Mouse (Mus musculus) megakaryocyte-erythroid progenitor cell, adult 5-6 weeks (primary cell): Measurements from ENCODE around the gene Enpp3. TPM values are rescaled to one million over a fixed set of nuclear protein-coding genes. Genes with fewer than 3 reads are reported as not detected.
"Not testable (repeated sequence)": the region's sequence is repeated elsewhere in the genome, so short reads cannot be mapped to it uniquely, and the experiment has no call there.

ENCODE experiments used
- ATAC-seq: replicated peaks from 2 replicates; pipeline ENCODE4 v1.8.0; 2016; ENCODE audit warnings: mild to moderate bottlenecking, inconsistent platforms; ENCODE audit not compliant: severe bottlenecking, poor library complexity, low FRiP score, low TSS enrichment
- total RNA-seq, 2 experiments: library from RNA; stranded (forward) in 1 of 2; stranded (reverse) in 1 of 2; fragments of 200-1000, 215-1000 nt in 1 of 2; fragments of >200 nt in 1 of 2; fragmentation: Nextera tagmentation in 1 of 2; gene quantifications; 2 replicates each; pipeline ENCODE4 v1.2.3; 2014 to 2017

The Enpp3 gene
- total RNA-seq, 2 experiments from 2014 or later = 1.2 to 1.4 TPM

- peak; percentile 86 for ATAC-seq
These were observed 18.7 kb downstream of the Enpp3 start for GRCm38 (mm10) chr10:24823697-24824535.

- ATAC-seq = peak; percentile 54; the same call in 1 of the 2 replicates
These were observed 19.4 kb downstream of the Enpp3 start for GRCm38 (mm10) chr10:24823265-24823664.

GRCm38 (mm10) chr10:24822842-24823241 is 19.8 kb downstream of the Enpp3 start:
- no peak for ATAC-seq

GRCm38 (mm10) chr10:24821990-24822676 is 20.5 kb downstream of the Enpp3 start:
- ATAC-seq = peak; percentile 45; the same call in 1 of the 2 replicates

- no peak for ATAC-seq
These were observed 23.1 kb downstream of the Enpp3 start for GRCm38 (mm10) chr10:24819526-24819925.

- no peak for ATAC-seq
These were observed 32.0 kb downstream of the Enpp3 start for GRCm38 (mm10) chr10:24810639-24811038.

DNA sequence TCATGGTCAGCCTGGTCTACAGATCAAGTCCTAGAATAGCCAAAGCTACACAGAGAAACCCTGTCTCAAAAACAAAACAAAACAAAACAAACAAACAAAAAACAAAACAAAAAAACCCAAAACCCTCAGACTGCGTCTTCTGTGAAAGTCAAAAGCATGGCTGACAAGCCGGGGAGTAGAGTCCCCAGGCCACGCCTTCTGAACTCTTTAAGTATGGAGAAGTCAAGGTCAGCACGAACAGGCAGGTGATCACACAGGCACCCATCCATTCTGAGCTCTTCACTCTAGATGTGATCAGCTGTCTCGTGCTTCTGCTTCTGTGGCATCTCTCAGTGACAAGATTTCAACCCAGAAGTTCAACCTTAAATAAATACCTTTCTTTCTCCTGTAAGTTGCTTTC is 35.9 kb downstream of the Enpp3 start:
- no peak for ATAC-seq

DNA sequence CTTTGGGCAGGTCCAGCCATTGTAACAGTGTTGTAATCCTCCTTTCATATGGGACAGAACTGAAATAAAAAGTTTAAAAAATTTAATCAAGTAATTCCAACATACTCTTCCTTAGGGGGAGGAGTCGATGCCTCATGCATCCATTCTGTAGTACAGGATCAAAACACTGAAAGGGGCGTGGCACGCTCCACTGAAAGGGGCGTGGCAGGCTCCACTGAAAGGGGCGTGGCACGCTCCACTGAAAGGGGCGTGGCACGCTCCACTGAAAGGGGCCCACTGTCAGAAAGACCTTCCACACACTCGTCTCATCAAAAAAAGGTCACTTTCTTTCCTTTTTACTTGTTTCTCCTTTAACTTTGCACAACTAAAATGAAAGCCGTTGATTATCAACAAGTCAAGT is 36.7 kb downstream of the Enpp3 start:
- ATAC-seq = no peak

GRCm38 (mm10) chr10:24805173-24805572 is 37.5 kb downstream of the Enpp3 start:
- ATAC-seq = no peak

DNA sequence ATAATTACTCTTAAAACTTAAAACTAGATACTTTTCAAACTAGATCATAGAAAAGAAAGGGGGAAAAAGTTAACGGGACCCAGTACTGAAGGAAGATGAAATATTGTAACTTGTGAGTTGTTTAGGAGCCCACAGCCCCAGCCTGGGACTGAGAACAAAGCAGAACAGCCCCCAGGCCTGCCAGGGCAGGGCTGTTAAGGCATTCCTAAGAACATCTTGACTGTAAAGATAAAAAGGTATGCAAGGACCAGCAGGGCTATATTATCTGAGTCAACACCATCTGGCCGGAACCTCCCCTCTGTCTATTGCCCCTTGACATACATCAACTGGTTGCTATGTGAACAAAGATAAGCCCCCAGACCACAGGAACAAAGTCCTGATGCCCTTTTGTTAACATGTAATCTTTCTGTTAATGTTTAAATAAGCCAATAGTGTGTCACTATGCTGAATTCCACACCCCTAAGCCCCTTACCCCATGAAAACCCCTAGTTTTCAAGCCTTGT is 39.8 kb downstream of the Enpp3 start:
- not testable (repeated sequence) for ATAC-seq

DNA sequence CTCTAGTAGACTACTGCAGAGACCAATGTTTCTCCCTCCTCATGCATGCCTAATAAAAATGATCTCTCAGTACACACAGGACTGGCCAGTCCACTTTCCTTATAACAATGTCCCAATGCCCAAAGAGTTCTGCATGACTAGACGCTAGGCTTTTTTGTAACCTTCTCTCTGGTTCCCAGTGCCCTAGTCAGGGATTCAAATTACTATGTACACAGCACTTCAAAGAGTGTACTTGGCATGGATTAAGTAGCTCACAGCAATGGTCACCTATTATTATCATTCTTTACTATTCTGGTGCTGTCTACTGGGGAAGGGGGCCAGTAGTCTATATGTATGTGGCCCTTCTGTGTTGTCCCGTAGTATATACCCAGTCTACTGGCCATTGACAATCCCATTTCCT is 40.8 kb downstream of the Enpp3 start:
- no peak for ATAC-seq

DNA sequence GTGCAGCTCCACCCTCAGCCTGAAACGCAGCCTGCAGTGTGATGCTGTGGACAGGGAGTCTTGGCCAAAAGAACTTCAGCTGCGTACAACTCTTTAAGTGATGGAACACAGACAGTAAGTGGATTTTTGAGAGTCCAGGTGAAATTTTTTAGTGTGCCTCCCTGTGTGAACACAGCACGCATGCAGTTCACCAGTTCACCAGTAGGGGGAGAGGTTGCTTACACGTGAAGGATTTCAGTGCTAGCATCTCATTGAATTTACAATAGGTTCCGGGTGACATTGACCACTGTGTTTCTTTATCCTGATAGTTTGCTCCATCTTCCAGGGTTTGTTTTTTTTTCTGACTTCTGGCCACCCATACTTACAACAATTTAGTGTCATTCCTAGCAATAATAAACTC is 45.4 kb downstream of the Enpp3 start:
- ATAC-seq = peak; percentile 85

GRCm38 (mm10) chr10:24792756-24793155 is 49.9 kb downstream of the Enpp3 start:
- ATAC-seq = no peak

- peak; percentile 87 for ATAC-seq
These were observed 52.7 kb downstream of the Enpp3 start for GRCm38 (mm10) chr10:24789747-24790545.

- ATAC-seq = no peak
These were observed 57.3 kb downstream of the Enpp3 start for GRCm38 (mm10) chr10:24785345-24785744.

- ATAC-seq = peak; percentile 90
These were observed 57.9 kb downstream of the Enpp3 start for GRCm38 (mm10) chr10:24784624-24785276.

DNA sequence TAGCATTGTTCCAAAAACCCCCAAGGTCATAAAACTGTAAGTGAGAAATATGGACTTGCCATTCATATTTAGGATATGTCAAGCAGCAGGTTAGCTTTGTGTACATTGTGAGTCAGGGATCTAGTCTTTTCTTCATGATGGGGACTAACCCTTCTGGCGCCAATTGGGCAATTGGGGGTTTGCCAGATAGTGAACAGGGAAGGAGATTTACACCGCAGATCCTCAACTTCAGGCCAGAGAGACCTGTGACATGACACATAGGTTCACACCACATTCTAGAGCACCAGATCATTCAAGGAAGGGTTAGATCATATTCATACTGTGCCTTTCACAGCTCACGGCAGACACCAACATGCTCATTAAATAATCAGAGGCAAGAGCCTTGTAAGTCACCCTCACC is 58.7 kb downstream of the Enpp3 start:
- no peak for ATAC-seq

GRCm38 (mm10) chr10:24778643-24779020 is 64.0 kb downstream of the Enpp3 start:
- ATAC-seq = no peak

DNA sequence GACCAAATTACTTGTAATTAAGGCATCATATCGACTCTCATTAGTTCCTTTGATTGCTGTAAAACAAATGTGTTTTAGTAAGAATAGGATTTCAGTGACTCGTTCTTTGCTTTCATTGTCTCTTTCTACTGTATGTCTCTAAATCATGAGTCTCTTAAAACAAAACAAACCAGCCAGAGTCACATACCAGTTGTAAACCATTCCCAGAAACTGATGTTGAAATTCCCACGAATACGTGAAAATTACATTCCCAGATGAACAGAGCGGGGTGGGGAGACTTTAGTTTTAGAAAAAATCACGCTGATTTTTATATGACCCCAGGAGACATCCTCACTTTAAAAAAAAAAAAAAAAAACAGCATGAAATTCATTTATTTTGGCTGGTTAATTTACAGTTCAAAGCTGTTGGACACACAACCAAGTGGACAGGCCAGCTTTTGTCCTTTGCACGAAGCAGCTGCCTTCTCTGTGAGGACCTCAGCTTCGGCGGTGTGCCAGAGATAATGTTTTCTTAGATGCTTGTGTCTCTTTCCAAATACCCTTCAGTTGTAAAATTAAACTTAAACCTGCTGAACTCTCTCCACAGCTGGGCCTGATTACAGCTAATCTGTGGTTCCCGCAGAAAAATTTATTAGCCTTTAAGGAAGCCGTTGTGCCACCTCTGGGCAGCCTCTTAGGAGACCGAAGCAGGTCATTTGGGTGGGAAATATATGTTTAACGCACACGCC is 64.5 kb downstream of the Enpp3 start:
- ATAC-seq = no peak
